Mouse (Mus musculus) embryonic facial prominence, embryonic 11.5 days (tissue): ENCODE results near the gene Acsl1. TPM values are rescaled to one million over a fixed set of nuclear protein-coding genes. Genes with fewer than 3 reads are reported as not detected.

Experiments
- ATAC-seq: fragments of 200-750 bp; cut with Nextera tagmentation; replicated peaks from 2 replicates; pipeline ENCODE4 v1.8.0; 2017; ENCODE audit warnings: low read depth; ENCODE audit not compliant: insufficient number of reproducible peaks, low FRiP score, low TSS enrichment
- DNase-seq: peaks from one replicate; pipeline ENCODE4 v3.0.0-alpha.2; 2015; ENCODE audit warnings: low spot score
- H3K27ac ChIP-seq: fragments of 300-500 bp; sonication (generic); replicated peaks from 2 replicates; pipeline ENCODE4 v1.5.1; 2014; ENCODE audit warnings: mild to moderate bottlenecking, low read depth, low read length, control low read depth
- H3K27me3 ChIP-seq: fragments of 300-500 bp; sonication (generic); 2 replicates; pipeline ENCODE4 v1.6.1; 2014; ENCODE audit warnings: mild to moderate bottlenecking, low read length, moderate library complexity, mixed read lengths; ENCODE audit not compliant: control insufficient read depth, insufficient read depth
- H3K36me3 ChIP-seq: fragments of 300-500 bp; sonication (generic); replicated peaks from 2 replicates; pipeline ENCODE4 v1.6.1; 2014; ENCODE audit warnings: low read depth, mild to moderate bottlenecking, low read length, moderate library complexity, mixed read lengths; ENCODE audit not compliant: control insufficient read depth, insufficient read depth
- H3K4me1 ChIP-seq: fragments of 300-500 bp; sonication (generic); 2 replicates; pipeline ENCODE4 v1.6.1; 2014; ENCODE audit warnings: low read length, mixed read lengths; ENCODE audit not compliant: control insufficient read depth, insufficient read depth
- H3K4me2 ChIP-seq: fragments of 300-500 bp; sonication (generic); 2 replicates; pipeline ENCODE4 v1.6.1; 2014; ENCODE audit warnings: low read depth, mild to moderate bottlenecking, control low read depth, low read length, moderate library complexity
- H3K4me3 ChIP-seq: fragments of 300-500 bp; sonication (generic); 2 replicates; pipeline ENCODE4 v1.5.1; 2014; ENCODE audit warnings: low read depth, low read length, control low read depth
- H3K9ac ChIP-seq: fragments of 300-500 bp; sonication (generic); replicated peaks from 2 replicates; pipeline ENCODE4 v1.6.1; 2014; ENCODE audit warnings: mild to moderate bottlenecking, control low read depth, low read length
- H3K9me3 ChIP-seq: fragments of 300-500 bp; sonication (generic); replicated peaks from 2 replicates; pipeline ENCODE4 v1.6.1; 2016; ENCODE audit warnings: mild to moderate bottlenecking, low read length, inconsistent platforms, mixed read lengths; ENCODE audit not compliant: control insufficient read depth
- WGBS: fragments of 180-500 bp; shearing (Covaris S2); extraction: QIAGEN DNeasy Blood & Tissue Kit; methylation state at CpG from one replicate; pipeline ENCODE4 v1.1.7; 2014; 5-methylcytosine and 5-hydroxymethylcytosine counted together
- polyA plus RNA-seq: library from polyadenylated mRNA; unstranded; fragments of >200 nt; fragmentation: Nextera tagmentation; extraction: Ambion mirVana; gene quantifications from 2 replicates; pipeline ENCODE4 v1.2.1, GENCODE M21; 2014

The Acsl1 gene
- polyA plus RNA-seq, 1 experiment from 2014 or later = 11.7 TPM

- ATAC-seq = no peak
- no peak overlapping the region; the same call in 1 of the 2 replicates for H3K4me2 ChIP-seq
- H3K9me3 ChIP-seq = no peaks in the 10 kb centered on the region
- H3K36me3 ChIP-seq = no peaks in the 10 kb centered on the region
- no peak overlapping the region for H3K27ac ChIP-seq
- H3K4me3 ChIP-seq = no peak overlapping the region
- no peaks in the 10 kb centered on the region for H3K4me1 ChIP-seq
- H3K9ac ChIP-seq = no peak overlapping the region
- whole genome bisulfite sequencing = 45% methylated on average over 19 of the region's 19 CpGs
- no peaks in the 10 kb centered on the region for H3K27me3 ChIP-seq
- DNase-seq = no peak
Measured at GRCm38 (mm10) chr8:46499376-46500061, 28.7 kb downstream of the Acsl1 start.

- H3K36me3 ChIP-seq = no peaks in the 10 kb centered on the region
- no peaks in the 10 kb centered on the region for H3K27me3 ChIP-seq
- ATAC-seq = no peak
- peak overlapping the region; percentile 27 for H3K4me2 ChIP-seq
- H3K9ac ChIP-seq = no peak overlapping the region
- no peaks in the 10 kb centered on the region for H3K4me1 ChIP-seq
- no peak for DNase-seq
- 23% methylated on average over 19 of the region's 19 CpGs for WGBS
- no peak overlapping the region for H3K27ac ChIP-seq
- H3K9me3 ChIP-seq = no peaks in the 10 kb centered on the region
- H3K4me3 ChIP-seq = peak overlapping the region; percentile 8; the same call in 1 of the 2 replicates
Measured at GRCm38 (mm10) chr8:46502333-46503071, 31.7 kb downstream of the Acsl1 start.

- H3K4me1 ChIP-seq = no peaks in the 10 kb centered on the region
- WGBS = 78% methylated on average over 10 of the region's 12 CpGs
- H3K9ac ChIP-seq = no peak overlapping the region
- DNase-seq = no peak
- no peaks in the 10 kb centered on the region for H3K9me3 ChIP-seq
- H3K4me2 ChIP-seq = peak overlapping the region; percentile 27
- no peak for ATAC-seq
- no peaks in the 10 kb centered on the region for H3K27me3 ChIP-seq
- H3K27ac ChIP-seq = no peak overlapping the region
- H3K36me3 ChIP-seq = no peaks in the 10 kb centered on the region
- no peak overlapping the region for H3K4me3 ChIP-seq
Measured at GRCm38 (mm10) chr8:46503072-46503695, 32.3 kb downstream of the Acsl1 start.

GRCm38 (mm10) chr8:46504196-46504595 lies 33.4 kb downstream of the Acsl1 start:
- Histone ChIP-seq H3K27ac (no peak overlapping the region), H3K36me3 (no peaks in the 10 kb centered on the region), H3K4me1 (no peaks in the 10 kb centered on the region), H3K4me3 (no peak overlapping the region), H3K27me3 (no peaks in the 10 kb centered on the region), H3K4me2 (no peak overlapping the region), H3K9me3 (no peaks in the 10 kb centered on the region), H3K9ac (no peak overlapping the region)
- WGBS = 32% methylated on average over 3 of the region's 3 CpGs
- no peak for ATAC-seq
- no peak for DNase-seq

GRCm38 (mm10) chr8:46508488-46509395 lies 37.9 kb downstream of the Acsl1 start:
- ATAC-seq (no peak), DNase-seq (no peak)
- Histone ChIP-seq H3K27me3 (no peaks in the 10 kb centered on the region), H3K9ac (no peak overlapping the region), H3K9me3 (no peaks in the 10 kb centered on the region), H3K4me3 (no peak overlapping the region), H3K4me1 (no peaks in the 10 kb centered on the region), H3K4me2 (no peak overlapping the region), H3K27ac (no peak overlapping the region), H3K36me3 (no peaks in the 10 kb centered on the region)
- WGBS = 73% methylated on average over 14 of the region's 14 CpGs

- Histone ChIP-seq H3K36me3 (no peaks in the 10 kb centered on the region), H3K27me3 (no peaks in the 10 kb centered on the region), H3K4me3 (no peak overlapping the region), H3K27ac (no peak overlapping the region), H3K9ac (no peak overlapping the region), H3K9me3 (no peaks in the 10 kb centered on the region), H3K4me1 (no peaks in the 10 kb centered on the region), H3K4me2 (no peak overlapping the region)
- 75% methylated on average over 3 of the region's 3 CpGs for WGBS
- no peak for DNase-seq
- ATAC-seq = no peak
Measured at GRCm38 (mm10) chr8:46509474-46509873, 38.6 kb downstream of the Acsl1 start.

GRCm38 (mm10) chr8:46511336-46511735 lies 40.5 kb downstream of the Acsl1 start:
- 77% methylated on average over 9 of the region's 9 CpGs for WGBS

More at GRCm38 (mm10) chr8:46511336-46511735, 40.5 kb downstream of the Acsl1 start:
- H3K9me3 ChIP-seq = no peaks in the 10 kb centered on the region
- H3K4me2 ChIP-seq = no peak overlapping the region
- H3K27ac ChIP-seq = no peak overlapping the region
- H3K36me3 ChIP-seq = no peaks in the 10 kb centered on the region
- no peak overlapping the region for H3K4me3 ChIP-seq
- DNase-seq (no peak), ATAC-seq (no peak)
- H3K4me1 ChIP-seq = no peaks in the 10 kb centered on the region
- H3K9ac ChIP-seq = no peak overlapping the region
- no peaks in the 10 kb centered on the region for H3K27me3 ChIP-seq
